Mouse (Mus musculus) left cerebral cortex, adult 18-20 months (tissue): ENCODE results near the gene Rex1bd. TPM values are rescaled to one million over a fixed set of nuclear protein-coding genes. Genes with fewer than 3 reads are reported as not detected.

ENCODE experiments used
- DNase-seq, 2 experiments: peaks; one replicate each; pipeline ENCODE4 v3.0.0; 2021 to 2022; ENCODE audit warnings: low spot score in 2 of 2, mixed read lengths in 1 of 2
- long read RNA-seq, 2 experiments: library from polyadenylated mRNA; stranded (forward); transcript quantifications; one replicate each; pipeline ENCODE4 v2.0.0; 2021
- total RNA-seq, 2 experiments: library from RNA; stranded (reverse); gene quantifications; 2 replicates each; pipeline ENCODE4 v1.2.3; 2021

Rex1bd gene
- total RNA-seq, result 100 to 1,000 TPM; 118 to 122 TPM
- long read RNA-seq, experiment 1, transcript Rex1bd-207 (3 exons, 542 nt), result major isoform, 31 of 93 reads
- long read RNA-seq, experiment 1, transcript Rex1bd-201 (5 exons, 671 nt), result major isoform, 31 of 93 reads
- long read RNA-seq, experiment 1, transcript Rex1bd-205 (4 exons, 725 nt), result minor isoform, 16 of 93 reads
- long read RNA-seq, experiment 1, partial matches to known transcripts, result 6 of 93 reads
- long read RNA-seq, experiment 1, other reads (novel, unspliced or antisense), result 4 of 93 reads
- long read RNA-seq, experiment 2, transcript Rex1bd-205 (4 exons, 725 nt), result minor isoform, 12 of 92 reads
- long read RNA-seq, experiment 2, transcript Rex1bd-201 (5 exons, 671 nt), result minor isoform, 27 of 92 reads
- long read RNA-seq, experiment 2, transcript Rex1bd-204 (4 exons, 632 nt), result minor isoform, 6 of 92 reads
- long read RNA-seq, experiment 2, transcript Rex1bd-207 (3 exons, 542 nt), result major isoform, 34 of 92 reads
- long read RNA-seq, experiment 2, partial matches to known transcripts, result 6 of 92 reads
- long read RNA-seq, experiment 2, other reads (novel, unspliced or antisense), result 5 of 92 reads

GRCm38 (mm10) chr8:70506328-70507026 is at the start of gene Rex1bd:
TSS of gene Rex1bd (minus strand) at chr8:70506752.
- peak; percentile 93 for DNase-seq

DNA sequence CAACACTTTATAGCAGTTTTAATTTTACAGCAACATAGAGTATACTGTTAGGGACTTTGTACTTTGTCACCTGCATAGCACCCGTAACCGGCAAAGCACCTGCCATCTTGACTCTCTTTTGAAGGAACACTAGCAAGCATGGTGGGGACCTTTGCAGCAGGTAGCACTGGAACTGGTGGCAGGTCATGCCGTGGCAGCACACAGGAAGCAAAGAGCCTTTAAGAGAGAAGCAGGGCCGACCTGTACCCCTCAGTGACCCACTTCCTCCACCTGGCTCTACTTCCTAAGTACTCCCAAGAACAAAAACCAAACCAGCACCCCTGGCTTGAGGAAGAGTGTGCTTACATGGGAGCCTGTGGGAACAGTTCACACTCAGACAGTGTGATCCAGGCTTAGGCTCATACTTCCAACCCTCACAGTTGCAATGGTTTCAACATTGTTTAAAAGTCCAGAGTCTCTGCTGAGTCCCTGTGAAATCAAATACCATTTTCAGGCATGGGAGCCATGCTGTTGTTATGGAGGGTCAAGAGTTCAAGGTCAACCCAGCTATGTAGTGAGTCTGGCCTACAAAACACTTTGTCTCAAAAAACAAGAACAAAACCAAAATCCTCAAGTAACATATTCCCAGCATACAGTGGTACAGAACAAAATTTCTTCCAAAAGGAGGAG is 48.7 kb upstream of the Rex1bd start:
- DNase-seq, result no peak

- DNase-seq, result no peak
These were observed 47.2 kb upstream of the Rex1bd start for GRCm38 (mm10) chr8:70553740-70554139.

DNA sequence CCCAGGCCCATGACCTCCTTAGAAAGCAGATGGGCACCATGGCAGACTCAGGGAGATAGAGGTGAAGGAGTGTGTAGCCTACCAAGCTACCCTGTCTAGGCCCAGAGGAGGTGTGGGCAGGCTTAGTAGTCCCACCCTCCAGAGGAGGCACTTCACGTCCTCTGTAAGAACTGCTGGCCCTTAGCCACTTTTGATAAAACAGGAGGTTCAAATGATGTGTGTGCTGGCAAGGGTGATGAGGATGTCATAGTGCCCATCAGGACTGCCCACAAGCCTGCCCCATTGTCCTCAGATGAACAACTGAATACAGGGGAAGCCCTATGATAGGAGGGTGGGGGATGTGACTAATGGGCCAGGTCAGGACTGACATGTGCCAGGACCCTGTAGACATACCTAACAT is 46.3 kb upstream of the Rex1bd start:
- DNase-seq, result no peak

DNA sequence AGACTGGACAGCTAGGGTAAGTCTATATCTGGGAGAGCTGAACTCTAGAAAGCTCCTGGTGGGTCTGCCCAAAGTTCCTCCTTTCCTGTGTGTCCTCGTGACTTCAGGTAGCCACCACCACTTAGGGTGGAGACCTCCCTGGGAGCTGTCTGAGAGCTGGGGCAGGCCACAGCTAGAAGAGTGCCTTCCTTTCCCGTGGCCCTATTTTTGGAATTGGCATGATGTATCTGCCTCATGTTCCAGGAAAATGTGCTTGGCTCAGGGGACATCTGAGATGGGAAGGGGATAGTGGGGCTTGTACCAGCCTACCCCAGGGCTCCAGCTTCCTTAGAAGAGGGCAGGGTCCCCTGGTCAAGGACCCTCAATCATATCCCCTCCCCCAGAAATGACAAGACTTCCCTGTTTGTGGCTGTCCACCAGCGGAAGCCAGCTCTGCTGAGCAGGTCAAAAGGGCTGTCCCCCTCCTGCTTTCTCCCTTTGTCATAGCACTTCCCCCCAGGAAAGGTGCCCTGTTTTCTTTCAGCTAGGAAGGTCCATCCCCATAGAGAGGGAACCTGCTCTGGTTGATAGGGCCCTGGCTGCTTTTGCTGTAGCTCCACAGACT is 45.1 kb upstream of the Rex1bd start:
- no peak for DNase-seq

- DNase-seq, result no peak
These were observed 43.0 kb upstream of the Rex1bd start for GRCm38 (mm10) chr8:70549412-70550184.

- no peak for DNase-seq
These were observed 41.2 kb upstream of the Rex1bd start for GRCm38 (mm10) chr8:70547762-70548161.

DNA sequence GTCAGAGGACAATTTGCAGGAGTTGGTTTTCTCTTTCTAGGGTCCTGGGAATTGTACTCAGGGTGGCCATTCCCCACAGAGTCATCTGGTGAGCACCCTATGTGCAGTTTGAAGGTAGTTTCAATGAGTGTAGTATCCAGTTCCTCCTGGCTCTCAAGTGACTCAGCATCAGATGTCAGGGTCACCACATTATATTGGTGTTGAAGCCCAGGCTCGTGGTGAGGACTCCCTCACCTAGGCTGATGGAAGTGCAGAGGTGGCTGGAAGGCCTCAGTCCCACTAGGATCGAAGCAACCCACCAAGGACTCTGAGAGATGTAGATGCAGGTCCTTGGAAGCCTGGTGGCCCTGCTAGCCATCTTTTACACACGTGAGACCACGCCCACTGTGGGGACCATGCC is 39.9 kb upstream of the Rex1bd start:
- no peak for DNase-seq

GRCm38 (mm10) chr8:70544200-70544687 is 37.7 kb upstream of the Rex1bd start:
- no peak for DNase-seq

GRCm38 (mm10) chr8:70541081-70541480 is 34.5 kb upstream of the Rex1bd start:
- DNase-seq, result no peak

- DNase-seq, result no peak
These were observed 34.0 kb upstream of the Rex1bd start for GRCm38 (mm10) chr8:70540507-70541071.

DNA sequence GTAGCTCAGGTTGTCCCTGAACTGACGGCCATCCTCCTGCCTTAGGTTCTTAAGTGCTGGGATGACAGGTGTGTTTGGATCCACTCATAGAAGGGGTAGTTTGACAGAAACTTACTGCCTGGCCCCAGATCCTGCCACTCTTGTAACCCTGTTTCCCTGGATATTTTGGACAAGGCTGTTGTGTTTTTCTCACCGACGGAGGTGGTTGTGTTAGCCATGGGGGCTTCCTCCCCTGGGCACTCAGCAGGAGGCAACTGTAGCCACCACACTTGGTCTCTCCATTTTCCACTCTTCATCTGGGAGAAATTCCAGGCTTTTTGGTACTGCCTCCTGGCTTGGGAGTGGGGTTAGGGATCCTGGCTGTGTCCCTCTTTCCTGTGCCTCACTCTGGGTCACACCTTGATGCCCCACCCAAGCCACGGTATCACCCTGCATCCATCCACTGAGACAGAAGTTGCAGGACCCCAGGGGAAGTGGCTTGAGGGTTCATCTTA is 33.5 kb upstream of the Rex1bd start:
- no peak for DNase-seq

DNA sequence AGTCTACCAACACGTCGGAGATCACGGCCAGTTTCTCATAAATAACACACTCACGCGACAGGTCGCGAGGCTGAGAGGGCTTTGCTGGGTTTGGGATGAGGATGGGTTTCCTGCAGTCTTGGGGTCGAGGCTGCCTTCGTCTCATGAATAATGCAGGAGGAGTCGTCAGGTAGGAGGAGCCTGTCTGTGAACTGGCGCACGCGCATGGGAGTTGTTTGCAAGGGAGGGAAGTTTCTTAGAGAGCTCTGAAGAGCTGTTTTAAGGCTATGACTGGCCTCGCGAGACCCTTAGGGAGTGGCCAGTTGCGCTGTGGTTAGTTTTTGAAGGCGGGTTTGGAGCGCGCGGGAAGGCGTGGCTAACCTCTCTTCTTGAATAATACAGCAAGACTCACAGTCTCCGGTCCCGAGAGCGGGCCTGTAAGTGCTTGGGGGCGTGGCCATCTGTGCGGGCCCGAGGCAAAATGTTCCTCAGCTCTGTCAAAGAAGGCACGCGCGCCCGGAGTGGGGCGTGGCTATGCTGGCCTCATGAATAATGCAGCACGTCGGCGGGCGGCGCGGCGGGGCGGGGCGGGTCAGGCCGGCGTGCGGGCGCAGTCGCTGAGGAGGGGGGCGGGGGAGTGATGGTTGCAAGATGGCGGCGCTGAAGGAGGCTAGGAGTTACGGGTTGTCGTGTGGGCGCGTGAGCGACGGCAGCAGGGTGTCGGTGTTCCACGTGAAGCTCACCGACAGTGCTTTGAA is 32.7 kb upstream of the Rex1bd start, which contains the start of gene Ell:
Ell (plus strand) TSS at position 381 of the 737 bp plus-strand sequence.
- peak; percentile 99 to 100 for DNase-seq

- peak; percentile 100 for DNase-seq
These were observed 32.1 kb upstream of the Rex1bd start for GRCm38 (mm10) chr8:70538633-70539076.

- DNase-seq, result no peak
These were observed 31.6 kb upstream of the Rex1bd start for GRCm38 (mm10) chr8:70538024-70538579.

GRCm38 (mm10) chr8:70535701-70536100 is 29.1 kb upstream of the Rex1bd start:
- DNase-seq, result no peak

DNA sequence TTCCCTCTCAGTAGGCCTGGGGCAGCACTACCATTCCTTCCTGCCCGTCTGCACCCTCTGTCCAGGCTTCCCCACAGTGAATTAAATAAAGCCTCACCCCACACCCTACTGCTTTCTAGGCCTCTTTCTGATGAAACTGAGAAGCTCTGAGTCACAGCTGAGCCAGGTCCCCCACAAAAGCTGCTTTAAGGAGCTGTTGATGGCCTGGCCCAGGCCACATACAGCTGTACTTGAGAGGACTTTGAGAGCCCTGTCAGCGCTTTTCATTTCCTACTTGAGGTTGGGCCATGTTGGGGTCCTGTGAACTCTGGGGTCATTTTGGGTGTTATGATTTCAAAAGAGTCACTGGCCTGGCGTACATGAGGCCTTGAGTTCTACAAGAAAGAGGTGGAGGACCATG is 28.7 kb upstream of the Rex1bd start:
- DNase-seq, result no peak

DNA sequence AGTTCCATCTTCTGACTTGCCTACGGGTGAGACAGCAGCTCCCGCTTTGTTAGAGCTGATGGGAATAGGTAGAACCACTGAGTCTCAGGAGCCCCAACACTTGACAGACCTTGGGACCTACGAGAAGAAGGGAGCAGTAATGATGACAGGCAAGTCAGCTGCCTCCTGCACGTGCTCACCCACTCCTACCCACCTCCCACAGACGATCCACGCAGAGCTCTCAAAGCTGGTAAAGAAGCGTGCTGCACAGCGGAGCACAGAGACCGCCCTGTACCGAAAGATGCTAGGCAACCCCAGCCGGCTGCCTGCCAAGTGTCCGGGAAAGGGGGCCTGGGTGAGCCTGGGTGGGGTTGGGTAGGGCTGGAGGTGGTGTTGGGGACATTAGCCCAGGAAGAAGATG is 27.7 kb upstream of the Rex1bd start:
- DNase-seq, result peak in 1 of 2 experiments; percentile 27

DNA sequence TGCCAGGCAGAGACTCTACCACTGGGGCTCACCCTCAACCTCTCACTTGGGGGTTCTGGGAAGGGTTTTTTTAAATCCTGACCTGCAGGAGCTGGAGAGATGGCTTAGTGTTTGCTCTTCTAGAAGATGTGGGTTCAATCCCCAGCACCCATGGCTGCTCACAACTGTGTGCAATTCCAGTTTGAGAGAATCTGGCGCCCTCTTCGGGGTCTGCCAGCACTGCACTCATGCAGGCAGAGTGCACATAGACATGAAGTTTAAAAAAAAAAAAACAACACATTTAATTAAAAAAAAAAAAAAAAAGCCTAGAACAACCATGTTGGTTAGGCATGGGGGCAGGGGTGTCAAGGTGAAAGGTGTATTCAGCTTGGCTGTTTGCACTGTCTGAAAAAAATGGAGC is 23.8 kb upstream of the Rex1bd start:
- DNase-seq, result no peak
